Mouse (Mus musculus): ENCODE measurements around the gene Epha6. TPM values are rescaled to one million over a fixed set of nuclear protein-coding genes. Genes with fewer than 3 reads are reported as not detected.

Gene Epha6
- polyA plus RNA-seq, 1 experiment from 2014 or later = 0.29 TPM

DNA sequence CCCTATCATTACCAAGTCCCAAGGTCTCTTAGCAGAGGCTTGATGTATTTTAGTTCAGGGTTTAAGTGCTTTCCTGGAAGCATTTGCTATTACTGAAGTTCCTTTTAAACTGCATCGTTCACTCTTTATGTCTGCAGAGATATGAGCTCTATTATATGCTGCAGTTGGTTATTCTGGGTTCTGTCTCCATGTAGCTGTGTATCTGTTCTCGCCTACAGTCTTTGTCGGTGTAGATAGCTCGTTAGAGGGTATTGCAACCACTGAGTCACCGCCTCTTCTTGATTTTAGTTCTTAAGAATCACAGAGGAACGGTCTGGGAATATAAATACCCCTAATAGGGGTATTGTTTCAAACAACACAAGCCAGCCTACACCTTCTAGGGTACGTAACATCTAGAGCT is 835.4 kb downstream of the Epha6 start:
- Histone ChIP-seq H3K4me1 (ENCODE audit: control insufficient read depth, insufficient read depth, low read length) (no peaks in the 10 kb centered on the region), H3K36me3 (ENCODE audit: control insufficient read depth, insufficient read depth, low read length) (no peaks in the 10 kb centered on the region), H3K27me3 (replicated peaks; ENCODE audit: control insufficient read depth, insufficient read depth, low read length) (no peaks in the 10 kb centered on the region), H3K4me3 (ENCODE audit: low read length) (no peak overlapping the region), H3K27ac (ENCODE audit: low read length) (no peak overlapping the region), H3K9me3 (ENCODE audit: control insufficient read depth, low read length) (no peaks in the 10 kb centered on the region), H3K4me2 (ENCODE audit: low read depth, low read length) (no peak overlapping the region), H3K9ac (ENCODE audit: low read depth, low read length) (no peak overlapping the region)
- WGBS = 88% methylated on average over 7 of the region's 7 CpGs
- no peak for ATAC-seq

DNA sequence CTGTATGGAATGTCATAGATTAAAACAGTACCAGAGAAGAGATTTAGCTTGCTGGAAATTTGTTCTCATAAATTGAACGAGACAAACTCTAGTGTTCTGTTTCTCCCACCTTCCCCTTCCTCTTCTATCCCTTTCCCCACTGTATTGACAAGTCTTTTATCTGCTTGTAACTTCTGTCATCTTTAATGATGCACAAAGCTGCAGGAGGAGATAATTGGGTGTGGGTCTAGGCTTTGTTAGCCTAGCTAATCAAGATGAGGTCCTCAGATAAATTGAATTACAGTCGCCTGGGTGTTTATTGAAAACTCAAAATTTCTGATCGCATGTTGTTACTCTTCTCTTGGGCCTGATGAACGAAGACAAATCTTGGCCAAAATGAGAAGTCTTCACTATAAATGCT is 844.5 kb downstream of the Epha6 start:
- Histone ChIP-seq H3K27me3 (replicated peaks; ENCODE audit: control insufficient read depth, insufficient read depth, low read length) (no peaks in the 10 kb centered on the region), H3K4me1 (ENCODE audit: control insufficient read depth, insufficient read depth, low read length) (no peaks in the 10 kb centered on the region), H3K27ac (ENCODE audit: low read length) (no peak overlapping the region), H3K36me3 (ENCODE audit: control insufficient read depth, insufficient read depth, low read length) (no peaks in the 10 kb centered on the region), H3K9ac (ENCODE audit: low read depth, low read length) (no peak overlapping the region), H3K9me3 (ENCODE audit: control insufficient read depth, low read length) (no peaks in the 10 kb centered on the region), H3K4me3 (ENCODE audit: low read length) (no peak overlapping the region), H3K4me2 (ENCODE audit: low read depth, low read length) (no peak overlapping the region)
- no peak for ATAC-seq
- 78% methylated on average over 4 of the region's 4 CpGs for WGBS

DNA sequence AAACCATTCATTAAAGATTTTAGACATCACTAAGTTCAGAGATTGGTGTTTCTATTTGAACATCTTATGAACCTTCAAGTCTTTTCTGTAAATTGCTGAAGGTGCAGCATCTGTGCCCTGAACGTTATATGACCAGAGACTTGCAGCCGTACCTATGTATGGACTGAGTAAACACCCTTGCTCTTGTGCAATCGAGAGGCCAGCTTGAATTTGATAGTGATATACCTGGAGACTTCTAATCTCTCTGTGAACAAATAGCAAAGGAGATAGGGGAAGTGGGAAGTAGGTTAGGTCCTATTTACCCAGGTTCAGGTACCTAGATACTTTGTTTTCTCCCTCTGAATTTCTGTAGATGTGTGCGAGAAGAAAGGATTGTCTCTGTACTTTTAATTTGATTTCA is 854.4 kb downstream of the Epha6 start:
- H3K27me3 ChIP-seq (replicated peaks; ENCODE audit: control insufficient read depth, insufficient read depth, low read length) = no peaks in the 10 kb centered on the region
- H3K36me3 ChIP-seq (ENCODE audit: control insufficient read depth, insufficient read depth, low read length) = no peaks in the 10 kb centered on the region
- no peaks in the 10 kb centered on the region for H3K9me3 ChIP-seq (ENCODE audit: control insufficient read depth, low read length)
- no peak overlapping the region for H3K4me2 ChIP-seq (ENCODE audit: low read depth, low read length)
- no peak overlapping the region for H3K9ac ChIP-seq (ENCODE audit: low read depth, low read length)
- no peaks in the 10 kb centered on the region for H3K4me1 ChIP-seq (ENCODE audit: control insufficient read depth, insufficient read depth, low read length)
- peak; percentile 76 for ATAC-seq
- H3K4me3 ChIP-seq (ENCODE audit: low read length) = no peak overlapping the region
- H3K27ac ChIP-seq (ENCODE audit: low read length) = no peak overlapping the region
- WGBS = 53% methylated on average over 4 of the region's 4 CpGs

DNA sequence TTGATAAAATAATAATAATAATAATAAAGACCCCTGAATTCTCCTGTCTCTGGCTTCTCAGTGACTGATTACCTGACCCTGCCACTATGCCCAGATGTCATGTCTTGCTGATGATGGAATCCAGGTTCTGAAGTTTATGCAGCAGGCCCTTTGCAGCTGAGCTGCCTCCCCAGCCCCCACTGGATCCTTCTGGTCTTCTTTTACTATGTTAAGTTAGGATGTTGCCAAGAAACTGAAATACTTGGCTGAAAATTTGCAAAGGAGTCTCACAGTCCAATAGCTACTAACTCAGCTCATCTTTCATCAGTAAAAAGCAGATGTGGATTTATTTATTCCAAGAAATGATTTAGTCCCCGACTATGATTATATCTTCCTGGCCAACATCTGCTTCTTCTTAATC is 861.7 kb downstream of the Epha6 start:
- peak; percentile 40; the same call in 1 of the 2 replicates for ATAC-seq
- Histone ChIP-seq H3K9me3 (ENCODE audit: control insufficient read depth, low read length) (no peaks in the 10 kb centered on the region), H3K36me3 (ENCODE audit: control insufficient read depth, insufficient read depth, low read length) (no peaks in the 10 kb centered on the region), H3K9ac (ENCODE audit: low read depth, low read length) (no peak overlapping the region), H3K27ac (ENCODE audit: low read length) (no peak overlapping the region), H3K4me1 (ENCODE audit: control insufficient read depth, insufficient read depth, low read length) (no peaks in the 10 kb centered on the region), H3K4me3 (ENCODE audit: low read length) (no peak overlapping the region), H3K4me2 (ENCODE audit: low read depth, low read length) (no peak overlapping the region), H3K27me3 (replicated peaks; ENCODE audit: control insufficient read depth, insufficient read depth, low read length) (no peaks in the 10 kb centered on the region)
- WGBS = 67% methylated on average over 1 of the region's 1 CpGs

DNA sequence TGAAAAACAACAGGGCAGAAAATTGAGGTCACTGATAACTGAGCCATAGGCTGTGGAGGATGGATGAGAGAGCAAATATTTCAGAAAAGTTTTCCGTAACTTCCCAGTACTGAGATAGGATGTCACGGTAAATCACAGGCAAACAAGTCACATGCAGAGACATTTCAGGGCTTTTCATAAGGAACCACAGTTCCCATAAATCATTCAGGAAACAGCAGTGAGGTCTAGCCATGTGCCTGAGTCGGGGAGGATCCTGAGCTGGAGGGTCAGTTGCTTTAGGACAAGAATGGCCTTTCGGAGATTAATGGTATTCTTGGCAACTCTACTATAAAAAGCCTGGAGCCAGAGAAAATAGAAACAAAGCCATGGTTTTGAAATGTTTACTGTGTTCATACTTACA is 889.8 kb downstream of the Epha6 start:
- Histone ChIP-seq H3K27ac (ENCODE audit: low read length) (no peak overlapping the region), H3K4me1 (ENCODE audit: control insufficient read depth, insufficient read depth, low read length) (no peaks in the 10 kb centered on the region), H3K36me3 (ENCODE audit: control insufficient read depth, insufficient read depth, low read length) (no peaks in the 10 kb centered on the region), H3K27me3 (replicated peaks; ENCODE audit: control insufficient read depth, insufficient read depth, low read length) (no peaks in the 10 kb centered on the region), H3K9me3 (ENCODE audit: control insufficient read depth, low read length) (no peaks in the 10 kb centered on the region), H3K9ac (ENCODE audit: low read depth, low read length) (no peak overlapping the region), H3K4me2 (ENCODE audit: low read depth, low read length) (no peak overlapping the region), H3K4me3 (ENCODE audit: low read length) (no peak overlapping the region)
- ATAC-seq = no peak
- 76% methylated on average over 4 of the region's 4 CpGs for WGBS

DNA sequence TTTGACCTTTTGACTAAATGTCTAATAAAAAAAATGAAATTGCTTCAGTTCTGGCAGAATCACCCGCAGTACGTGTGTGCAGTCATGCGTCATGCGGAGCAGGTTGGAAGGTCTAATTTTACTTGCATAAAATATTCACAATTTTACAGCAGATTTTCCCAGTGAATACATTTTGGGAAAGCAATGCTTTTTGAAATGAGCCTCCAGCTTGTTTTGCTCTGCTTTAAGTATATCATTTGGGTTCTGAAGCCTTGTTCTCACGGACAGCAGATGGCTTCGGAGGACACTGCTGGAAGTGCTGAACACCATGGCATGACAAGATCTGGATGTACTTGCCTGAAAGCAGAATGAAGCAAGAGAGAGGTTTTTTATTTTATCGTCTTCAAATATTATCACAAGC is 912.1 kb downstream of the Epha6 start:
- Histone ChIP-seq H3K4me1 (ENCODE audit: control insufficient read depth, insufficient read depth, low read length) (no peaks in the 10 kb centered on the region), H3K27me3 (replicated peaks; ENCODE audit: control insufficient read depth, insufficient read depth, low read length) (no peaks in the 10 kb centered on the region), H3K9me3 (ENCODE audit: control insufficient read depth, low read length) (no peaks in the 10 kb centered on the region), H3K9ac (ENCODE audit: low read depth, low read length) (no peak overlapping the region), H3K27ac (ENCODE audit: low read length) (no peak overlapping the region), H3K4me2 (ENCODE audit: low read depth, low read length) (no peak overlapping the region), H3K4me3 (ENCODE audit: low read length) (no peak overlapping the region), H3K36me3 (ENCODE audit: control insufficient read depth, insufficient read depth, low read length) (no peaks in the 10 kb centered on the region)
- no peak for ATAC-seq
- WGBS = 92% methylated on average over 7 of the region's 7 CpGs

DNA sequence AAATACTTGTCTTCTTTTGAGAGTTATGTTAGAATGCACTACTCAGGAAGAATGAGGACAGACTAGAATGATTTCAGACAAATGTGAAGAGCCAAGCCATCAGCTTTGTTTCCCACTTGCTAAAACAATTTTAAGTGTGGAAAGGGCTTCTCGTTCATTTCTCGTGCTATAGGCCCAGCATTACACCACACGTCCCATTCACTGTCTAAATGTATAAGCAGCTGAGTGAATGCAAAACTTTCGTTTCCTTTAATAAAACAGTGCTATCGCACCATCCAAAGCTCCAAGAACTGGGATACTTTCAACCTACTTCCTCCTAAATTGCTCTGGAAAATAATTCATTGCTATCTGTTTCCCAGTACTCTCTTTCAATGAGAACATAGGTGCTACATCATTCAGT is 916.2 kb downstream of the Epha6 start:
- H3K36me3 ChIP-seq (ENCODE audit: control insufficient read depth, insufficient read depth, low read length) = no peaks in the 10 kb centered on the region
- no peak overlapping the region for H3K4me2 ChIP-seq (ENCODE audit: low read depth, low read length)
- no peaks in the 10 kb centered on the region for H3K27me3 ChIP-seq (replicated peaks; ENCODE audit: control insufficient read depth, insufficient read depth, low read length)
- H3K27ac ChIP-seq (ENCODE audit: low read length) = no peak overlapping the region
- H3K4me1 ChIP-seq (ENCODE audit: control insufficient read depth, insufficient read depth, low read length) = no peaks in the 10 kb centered on the region
- H3K9me3 ChIP-seq (ENCODE audit: control insufficient read depth, low read length) = no peaks in the 10 kb centered on the region
- WGBS = 92% methylated on average over 5 of the region's 5 CpGs
- no peak overlapping the region for H3K4me3 ChIP-seq (ENCODE audit: low read length)
- H3K9ac ChIP-seq (ENCODE audit: low read depth, low read length) = no peak overlapping the region
- no peak for ATAC-seq

DNA sequence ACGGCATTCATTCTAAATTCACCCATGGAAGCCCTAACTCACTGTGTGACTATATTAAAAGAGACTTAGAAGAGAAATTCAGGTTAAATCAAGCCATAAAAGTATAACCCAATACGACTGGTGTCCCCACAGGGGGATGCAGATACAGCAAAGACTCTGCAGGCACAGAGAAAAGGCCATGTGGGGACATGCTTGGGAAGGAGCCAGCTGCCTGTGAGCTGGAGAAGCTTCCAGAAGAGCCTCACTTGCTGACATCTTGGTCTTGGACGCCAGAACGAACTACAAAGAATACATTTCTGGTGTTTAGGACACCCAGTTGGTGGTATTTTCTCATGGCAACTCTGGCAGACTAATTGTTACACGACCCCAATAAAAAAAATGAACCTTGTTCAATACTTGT is 920.2 kb downstream of the Epha6 start:
- Histone ChIP-seq H3K4me2 (ENCODE audit: low read depth, low read length) (no peak overlapping the region), H3K36me3 (ENCODE audit: control insufficient read depth, insufficient read depth, low read length) (no peaks in the 10 kb centered on the region), H3K9ac (ENCODE audit: low read depth, low read length) (no peak overlapping the region), H3K4me1 (ENCODE audit: control insufficient read depth, insufficient read depth, low read length) (no peaks in the 10 kb centered on the region), H3K9me3 (ENCODE audit: control insufficient read depth, low read length) (no peaks in the 10 kb centered on the region), H3K4me3 (ENCODE audit: low read length) (no peak overlapping the region), H3K27me3 (replicated peaks; ENCODE audit: control insufficient read depth, insufficient read depth, low read length) (no peaks in the 10 kb centered on the region), H3K27ac (ENCODE audit: low read length) (no peak overlapping the region)
- no peak for ATAC-seq
- WGBS = 63% methylated on average over 5 of the region's 5 CpGs

DNA sequence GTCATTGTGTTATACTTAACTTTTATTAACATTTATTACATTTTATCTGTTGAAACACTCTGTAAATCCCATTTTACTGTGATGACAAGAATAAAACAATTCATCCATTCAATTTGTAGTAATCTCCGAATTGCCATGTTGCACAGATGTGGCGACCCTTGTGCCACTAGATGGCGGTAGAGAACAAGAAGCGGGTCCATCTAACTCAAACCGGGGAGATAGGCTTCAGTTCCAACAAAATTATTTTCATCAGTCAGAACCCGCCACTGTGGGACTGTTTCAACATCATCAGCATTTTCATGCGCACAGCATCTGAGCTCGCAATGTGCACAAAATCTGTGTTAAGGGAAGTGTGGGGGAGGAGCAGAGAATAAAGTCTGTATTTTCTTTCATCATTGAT is 921.9 kb downstream of the Epha6 start:
- Histone ChIP-seq H3K9me3 (ENCODE audit: control insufficient read depth, low read length) (no peaks in the 10 kb centered on the region), H3K27ac (ENCODE audit: low read length) (no peak overlapping the region), H3K4me1 (ENCODE audit: control insufficient read depth, insufficient read depth, low read length) (no peaks in the 10 kb centered on the region), H3K4me3 (ENCODE audit: low read length) (no peak overlapping the region), H3K4me2 (ENCODE audit: low read depth, low read length) (no peak overlapping the region), H3K9ac (ENCODE audit: low read depth, low read length) (no peak overlapping the region), H3K27me3 (replicated peaks; ENCODE audit: control insufficient read depth, insufficient read depth, low read length) (no peaks in the 10 kb centered on the region), H3K36me3 (ENCODE audit: control insufficient read depth, insufficient read depth, low read length) (no peaks in the 10 kb centered on the region)
- ATAC-seq = peak; percentile 71; the same call in 1 of the 2 replicates
- 8% methylated on average over 8 of the region's 8 CpGs for WGBS

DNA sequence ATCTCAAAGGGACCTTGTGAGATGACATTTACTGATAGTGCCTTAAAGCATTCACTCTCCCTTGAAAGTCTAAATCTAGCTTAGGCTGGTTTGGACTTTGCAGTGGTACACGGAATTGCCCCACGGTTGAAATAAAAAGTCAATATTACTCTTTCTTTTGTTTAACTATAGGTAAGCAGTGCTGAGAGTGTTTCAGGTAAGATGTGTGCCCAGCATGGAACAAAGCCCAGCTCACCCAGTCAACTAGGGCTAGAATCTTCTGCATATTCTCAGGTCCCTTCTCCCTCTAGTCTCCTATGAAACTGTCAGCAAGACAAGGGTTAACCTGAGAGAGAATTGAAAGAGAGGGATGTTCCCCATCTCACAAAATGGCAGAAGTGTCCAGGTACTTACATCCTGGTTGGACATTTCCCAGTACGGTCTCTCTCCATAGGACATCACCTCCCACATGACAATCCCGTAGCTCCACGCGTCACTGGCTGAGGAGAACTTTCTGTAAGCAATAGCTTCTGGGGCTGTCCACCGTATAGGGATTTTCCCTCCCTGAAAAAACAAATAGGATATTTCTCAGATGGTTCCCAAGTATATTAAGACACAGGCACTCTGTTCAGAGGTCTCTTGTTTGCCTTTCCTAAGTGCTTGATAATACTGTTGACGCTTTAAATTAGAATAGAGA is 923.0 kb downstream of the Epha6 start:
- Histone ChIP-seq H3K9me3 (ENCODE audit: control insufficient read depth, low read length) (no peaks in the 10 kb centered on the region), H3K9ac (ENCODE audit: low read depth, low read length) (no peak overlapping the region), H3K4me1 (ENCODE audit: control insufficient read depth, insufficient read depth, low read length) (no peaks in the 10 kb centered on the region), H3K4me3 (ENCODE audit: low read length) (no peak overlapping the region), H3K27ac (ENCODE audit: low read length) (no peak overlapping the region), H3K4me2 (ENCODE audit: low read depth, low read length) (no peak overlapping the region), H3K27me3 (replicated peaks; ENCODE audit: control insufficient read depth, insufficient read depth, low read length) (no peaks in the 10 kb centered on the region), H3K36me3 (ENCODE audit: control insufficient read depth, insufficient read depth, low read length) (no peaks in the 10 kb centered on the region)
- ATAC-seq = no peak
- 67% methylated on average over 8 of the region's 8 CpGs for WGBS

Data from intestine, embryonic 16.5 days (tissue).